Mouse (Mus musculus) forebrain, embryonic 15.5 days (tissue): ENCODE measurements at regions not wholly inside any gene's neighbourhood (a gene's known extent, or its start where the extent isn't known, plus 50 kb on each side); places are given as distances from the start of the nearest gene placed in this dataset.
A peak's percentile ranks its signal among the peaks of the same experiment; 100 is the strongest.
"Not testable (repeated sequence)": the region's sequence is repeated elsewhere in the genome, so short reads cannot be mapped to it uniquely, and the experiment has no call there.

Source experiments
- ATAC-seq: fragments of 200-750 bp; cut with Nextera tagmentation; replicated peaks from 2 replicates; pipeline ENCODE4 v1.8.0; 2017; ENCODE audit warnings: mild to moderate bottlenecking, moderate TSS enrichment, moderate library complexity
- H3K27ac ChIP-seq: fragments of 300-500 bp; sonication (generic); replicated peaks from 2 replicates; pipeline ENCODE4 v1.5.1; 2015; ENCODE audit warnings: mild to moderate bottlenecking, inconsistent platforms
- H3K27me3 ChIP-seq: fragments of 300-500 bp; sonication (generic); 2 replicates; pipeline ENCODE4 v1.6.1; 2015; ENCODE audit warnings: inconsistent platforms
- H3K36me3 ChIP-seq: fragments of 300-500 bp; sonication (generic); 2 replicates; pipeline ENCODE4 v1.6.1; 2015; ENCODE audit warnings: mild to moderate bottlenecking, inconsistent platforms
- H3K4me1 ChIP-seq: fragments of 300-500 bp; sonication (generic); 2 replicates; pipeline ENCODE4 v1.6.1; 2015; ENCODE audit warnings: inconsistent platforms
- H3K4me2 ChIP-seq: fragments of 300-500 bp; sonication (generic); replicated peaks from 2 replicates; pipeline ENCODE4 v1.6.1; 2015; ENCODE audit warnings: mild to moderate bottlenecking, inconsistent platforms
- H3K4me3 ChIP-seq: fragments of 300-500 bp; sonication (generic); 2 replicates; pipeline ENCODE4 v1.5.1; 2015; ENCODE audit warnings: mild to moderate bottlenecking, inconsistent platforms
- H3K9ac ChIP-seq: fragments of 300-500 bp; sonication (generic); replicated peaks from 2 replicates; pipeline ENCODE4 v1.6.1; 2015; ENCODE audit warnings: mild to moderate bottlenecking, inconsistent platforms
- H3K9me3 ChIP-seq: fragments of 300-500 bp; sonication (generic); 2 replicates; pipeline ENCODE4 v1.6.1; 2016; ENCODE audit warnings: inconsistent platforms
- WGBS: fragments of 180-500 bp; shearing (Covaris S2); methylation state at CpG from one replicate; pipeline ENCODE4 v1.1.7; 2015; ENCODE audit warnings: mixed read lengths; 5-methylcytosine and 5-hydroxymethylcytosine counted together

GRCm38 (mm10) chr2:100918122-100918521 lies 706.4 kb upstream of the Rag2 start:
- no peaks in the 10 kb centered on the region for H3K27me3 ChIP-seq
- no peaks in the 10 kb centered on the region for H3K4me1 ChIP-seq
- H3K4me3 ChIP-seq = no peak overlapping the region
- WGBS = 34% methylated on average over 3 of the region's 3 CpGs
- ATAC-seq = peak; percentile 87
- no peak overlapping the region for H3K4me2 ChIP-seq
- no peaks in the 10 kb centered on the region for H3K9me3 ChIP-seq
- H3K9ac ChIP-seq = no peak overlapping the region
- H3K27ac ChIP-seq = no peak overlapping the region
- no peaks in the 10 kb centered on the region for H3K36me3 ChIP-seq

GRCm38 (mm10) chr2:100919537-100920212 lies 704.8 kb upstream of the Rag2 start:
- Histone ChIP-seq H3K9ac (no peak overlapping the region), H3K27ac (no peak overlapping the region), H3K4me2 (no peak overlapping the region), H3K36me3 (no peaks in the 10 kb centered on the region), H3K27me3 (no peaks in the 10 kb centered on the region), H3K4me3 (no peak overlapping the region), H3K4me1 (no peaks in the 10 kb centered on the region), H3K9me3 (no peaks in the 10 kb centered on the region)
- no peak for ATAC-seq
- 84% methylated on average over 1 of the region's 1 CpGs for WGBS

- not testable (repeated sequence) for H3K27ac ChIP-seq, H3K4me1 ChIP-seq, ATAC-seq, H3K4me3 ChIP-seq, H3K36me3 ChIP-seq, H3K27me3 ChIP-seq, H3K9ac ChIP-seq, H3K4me2 ChIP-seq, H3K9me3 ChIP-seq
- WGBS = 47% methylated on average over 3 of the region's 3 CpGs
Measured at GRCm38 (mm10) chr2:100948632-100949031, 675.9 kb upstream of the Rag2 start.

GRCm38 (mm10) chr2:100959412-100959811 lies 665.1 kb upstream of the Rag2 start:
- Histone ChIP-seq H3K36me3 (no peaks in the 10 kb centered on the region), H3K9me3 (no peaks in the 10 kb centered on the region), H3K27ac (no peak overlapping the region), H3K4me2 (no peak overlapping the region), H3K4me1 (no peaks in the 10 kb centered on the region), H3K27me3 (no peaks in the 10 kb centered on the region), H3K9ac (no peak overlapping the region), H3K4me3 (no peak overlapping the region)
- no peak for ATAC-seq
- WGBS = 98% methylated on average over 1 of the region's 1 CpGs

- Histone ChIP-seq H3K4me3 (no peak overlapping the region), H3K9me3 (no peaks in the 10 kb centered on the region), H3K4me2 (no peak overlapping the region), H3K4me1 (no peaks in the 10 kb centered on the region), H3K36me3 (no peaks in the 10 kb centered on the region), H3K9ac (no peak overlapping the region), H3K27me3 (no peaks in the 10 kb centered on the region), H3K27ac (no peak overlapping the region)
- 88% methylated on average over 2 of the region's 2 CpGs for WGBS
- no peak for ATAC-seq
Measured at GRCm38 (mm10) chr2:100964584-100964983, 659.9 kb upstream of the Rag2 start.

- Histone ChIP-seq H3K4me2 (no peak overlapping the region), H3K27me3 (no peaks in the 10 kb centered on the region), H3K36me3 (no peaks in the 10 kb centered on the region), H3K4me3 (no peak overlapping the region), H3K9ac (no peak overlapping the region), H3K4me1 (no peaks in the 10 kb centered on the region), H3K9me3 (no peaks in the 10 kb centered on the region), H3K27ac (no peak overlapping the region)
- no peak for ATAC-seq
Measured at GRCm38 (mm10) chr2:100977202-100977601, 647.3 kb upstream of the Rag2 start.

GRCm38 (mm10) chr2:100982362-100982761 lies 642.2 kb upstream of the Rag2 start:
- 76% methylated on average over 1 of the region's 1 CpGs for WGBS
- Histone ChIP-seq H3K4me1 (no peaks in the 10 kb centered on the region), H3K27me3 (no peaks in the 10 kb centered on the region), H3K9ac (no peak overlapping the region), H3K36me3 (no peaks in the 10 kb centered on the region), H3K4me2 (no peak overlapping the region), H3K27ac (no peak overlapping the region), H3K4me3 (no peak overlapping the region), H3K9me3 (no peaks in the 10 kb centered on the region)
- no peak for ATAC-seq

GRCm38 (mm10) chr2:101015353-101015752 lies 609.2 kb upstream of the Rag2 start:
- Histone ChIP-seq H3K36me3 (no peaks in the 10 kb centered on the region), H3K4me3 (no peak overlapping the region), H3K27me3 (no peaks in the 10 kb centered on the region), H3K9me3 (no peaks in the 10 kb centered on the region), H3K4me1 (no peaks in the 10 kb centered on the region), H3K27ac (no peak overlapping the region), H3K4me2 (no peak overlapping the region), H3K9ac (no peak overlapping the region)
- WGBS = 91% methylated on average over 3 of the region's 3 CpGs
- ATAC-seq = no peak

GRCm38 (mm10) chr2:101019384-101019783 lies 605.1 kb upstream of the Rag2 start:
- WGBS = 88% methylated on average over 2 of the region's 2 CpGs
- ATAC-seq = no peak
- no peaks in the 10 kb centered on the region for H3K4me1 ChIP-seq
- no peak overlapping the region for H3K27ac ChIP-seq
- no peaks in the 10 kb centered on the region for H3K36me3 ChIP-seq
- H3K9ac ChIP-seq = no peak overlapping the region
- no peak overlapping the region for H3K4me2 ChIP-seq
- H3K4me3 ChIP-seq = no peak overlapping the region
- H3K27me3 ChIP-seq = no peaks in the 10 kb centered on the region
- H3K9me3 ChIP-seq = no peaks in the 10 kb centered on the region

GRCm38 (mm10) chr2:101021515-101021914 lies 603.0 kb upstream of the Rag2 start:
- Histone ChIP-seq H3K9ac (no peak overlapping the region), H3K9me3 (no peaks in the 10 kb centered on the region), H3K4me1 (no peaks in the 10 kb centered on the region), H3K4me3 (no peak overlapping the region), H3K27ac (no peak overlapping the region), H3K27me3 (no peaks in the 10 kb centered on the region), H3K36me3 (no peaks in the 10 kb centered on the region), H3K4me2 (no peak overlapping the region)
- 63% methylated on average over 2 of the region's 2 CpGs for WGBS
- ATAC-seq = peak; percentile 61

GRCm38 (mm10) chr2:101043050-101043449 lies 581.5 kb upstream of the Rag2 start:
- Histone ChIP-seq H3K4me2 (no peak overlapping the region), H3K27ac (no peak overlapping the region), H3K9me3 (no peaks in the 10 kb centered on the region), H3K4me3 (no peak overlapping the region), H3K4me1 (no peaks in the 10 kb centered on the region), H3K9ac (no peak overlapping the region), H3K27me3 (no peaks in the 10 kb centered on the region), H3K36me3 (no peaks in the 10 kb centered on the region)
- ATAC-seq = no peak
- 86% methylated on average over 3 of the region's 3 CpGs for WGBS

GRCm38 (mm10) chr2:101062939-101063338 lies 561.6 kb upstream of the Rag2 start:
- H3K27ac ChIP-seq = no peak overlapping the region
- H3K9me3 ChIP-seq = no peaks in the 10 kb centered on the region
- H3K4me1 ChIP-seq = no peaks in the 10 kb centered on the region
- 88% methylated on average over 4 of the region's 4 CpGs for WGBS
- H3K36me3 ChIP-seq = no peaks in the 10 kb centered on the region
- no peak for ATAC-seq
- H3K27me3 ChIP-seq = no peaks in the 10 kb centered on the region
- H3K9ac ChIP-seq = no peak overlapping the region
- H3K4me3 ChIP-seq = no peak overlapping the region
- H3K4me2 ChIP-seq = no peak overlapping the region

GRCm38 (mm10) chr2:101074990-101075389 lies 549.5 kb upstream of the Rag2 start:
- H3K4me3 ChIP-seq = no peak overlapping the region
- no peak for ATAC-seq

More at GRCm38 (mm10) chr2:101074990-101075389, 549.5 kb upstream of the Rag2 start:
- Histone ChIP-seq H3K9ac (no peak overlapping the region), H3K27me3 (no peaks in the 10 kb centered on the region), H3K4me2 (no peak overlapping the region), H3K27ac (no peak overlapping the region), H3K36me3 (no peaks in the 10 kb centered on the region), H3K4me1 (no peaks in the 10 kb centered on the region), H3K9me3 (no peaks in the 10 kb centered on the region)
